Mouse (Mus musculus) left cerebral cortex, adult 9 months (tissue): ENCODE results near the gene Plekhs1.
A peak's percentile ranks its signal among the peaks of the same experiment; 100 is the strongest.

Experiments
- DNase-seq, 2 experiments: peaks; one replicate each; pipeline ENCODE4 v3.0.0; 2022; ENCODE audit warnings: low spot score in 2 of 2

Plekhs1 gene

DNA sequence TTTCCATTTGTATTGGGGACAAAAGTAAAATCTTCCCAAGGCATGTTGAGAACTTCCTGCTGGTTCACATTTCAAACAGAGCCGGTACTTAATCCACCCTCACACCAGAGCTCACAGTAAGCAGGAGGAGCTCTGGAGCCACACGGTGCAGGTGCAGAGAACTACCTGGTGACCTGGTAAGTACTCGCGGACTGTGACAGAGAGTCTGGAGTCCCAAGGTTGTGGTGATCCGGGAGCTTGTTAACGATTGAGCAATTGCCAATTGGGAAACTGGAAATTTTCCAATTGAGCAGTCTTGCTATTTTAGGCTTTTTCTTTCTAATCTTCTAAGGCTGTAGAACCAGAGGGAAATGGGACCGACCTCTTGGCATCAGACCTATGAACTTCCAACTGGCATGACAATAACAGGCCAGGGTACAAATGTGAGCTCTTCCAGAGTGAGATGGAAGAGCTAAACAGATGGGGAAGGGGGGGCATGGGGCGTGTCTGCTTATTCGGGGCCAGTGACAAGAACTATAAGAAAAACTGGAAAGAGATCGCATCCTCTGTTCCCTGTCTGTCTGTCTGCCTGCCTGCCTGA lies at the start of gene Plekhs1:
Gene Plekhs1 (plus strand): TSS at position 119 of the 580 bp plus-strand sequence.
- no peak for DNase-seq

- no peak for DNase-seq
Measured at GRCm38 (mm10) chr19:56418404-56418803, 43.0 kb upstream of the Plekhs1 start.

DNA sequence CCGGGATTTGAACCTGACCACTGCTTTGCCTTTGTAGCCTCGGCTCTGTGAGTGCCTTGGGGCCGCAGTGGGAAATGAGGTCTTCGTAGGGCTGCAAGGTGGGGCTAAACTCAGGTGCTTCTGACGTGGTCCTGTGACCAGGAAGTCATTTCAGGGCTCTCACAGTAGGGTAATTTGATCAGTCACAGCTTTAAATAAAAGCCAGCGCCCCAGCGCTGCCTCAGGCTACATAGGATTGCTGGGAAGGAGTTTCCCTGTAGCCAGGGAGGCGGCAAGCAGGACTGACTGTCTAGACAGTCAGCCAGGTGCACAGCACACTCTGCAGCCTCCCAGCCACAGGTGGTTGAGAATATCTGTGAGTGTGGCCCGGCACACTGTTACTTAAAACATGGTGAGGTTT lies 42.0 kb upstream of the Plekhs1 start:
- DNase-seq, result no peak

DNA sequence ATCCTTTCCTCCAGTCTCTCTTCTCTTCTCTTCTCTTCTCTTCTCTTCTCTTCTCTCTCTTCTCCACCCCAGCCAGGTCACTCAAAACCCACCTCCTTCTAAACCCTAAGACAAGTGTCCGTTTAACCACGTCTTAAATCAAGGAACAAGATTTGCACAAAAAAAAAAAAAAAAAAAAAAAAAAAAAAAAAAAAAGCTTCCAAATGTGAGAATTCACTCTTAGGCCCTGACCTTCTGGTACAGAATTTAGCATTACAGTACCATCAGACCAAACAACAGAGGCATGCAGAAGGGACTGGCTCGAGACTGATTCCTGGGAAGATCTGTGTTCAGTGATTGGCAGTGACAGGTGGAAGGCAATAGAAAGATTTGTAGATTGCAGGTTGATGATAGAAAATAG lies 41.1 kb upstream of the Plekhs1 start:
- DNase-seq, result no peak

DNA sequence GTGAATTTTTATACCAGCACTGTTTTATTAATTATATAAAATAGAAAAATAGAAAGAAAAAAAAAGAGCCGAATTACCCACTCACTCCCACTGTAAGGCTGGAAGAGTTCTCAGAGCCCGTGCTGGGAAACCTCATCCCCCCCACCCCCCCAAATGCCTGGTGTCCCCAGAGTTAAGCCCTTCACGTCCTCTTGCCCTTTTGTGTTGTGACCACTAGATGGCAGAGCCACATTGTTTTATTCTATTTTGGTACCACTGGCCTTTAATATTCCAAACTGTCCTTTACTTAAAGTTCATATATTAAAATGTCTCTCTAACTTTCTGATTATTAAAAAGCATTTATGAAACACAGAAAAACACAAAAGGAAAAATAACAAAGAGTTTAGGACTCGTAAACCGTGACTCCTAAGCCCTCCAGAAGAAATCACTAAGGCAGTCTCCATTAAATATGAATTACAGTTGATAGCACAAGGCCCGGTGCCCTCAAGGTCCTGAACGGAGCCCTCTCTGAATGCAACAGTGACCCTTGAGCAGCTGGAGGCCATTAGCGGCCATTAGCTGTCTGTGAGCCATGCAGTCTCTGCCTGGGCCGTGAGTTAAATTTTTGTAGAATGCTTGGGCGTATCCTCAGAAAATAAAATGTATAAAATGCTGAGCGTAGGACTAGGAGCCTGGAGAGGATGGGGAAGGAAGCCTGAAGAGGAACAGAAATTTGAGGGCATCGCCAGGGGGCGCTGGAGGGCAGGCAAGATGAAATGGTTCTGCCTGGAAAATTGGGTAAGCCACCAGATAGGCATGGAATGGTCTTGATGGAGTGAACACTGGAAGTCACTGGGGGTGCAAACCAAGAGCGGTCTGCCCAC lies 38.7 kb upstream of the Plekhs1 start:
- DNase-seq, result peak; percentile 73 to 97

- DNase-seq, result peak in 1 of 2 experiments; percentile 66
Measured at GRCm38 (mm10) chr19:56423370-56423769, 38.1 kb upstream of the Plekhs1 start.

DNA sequence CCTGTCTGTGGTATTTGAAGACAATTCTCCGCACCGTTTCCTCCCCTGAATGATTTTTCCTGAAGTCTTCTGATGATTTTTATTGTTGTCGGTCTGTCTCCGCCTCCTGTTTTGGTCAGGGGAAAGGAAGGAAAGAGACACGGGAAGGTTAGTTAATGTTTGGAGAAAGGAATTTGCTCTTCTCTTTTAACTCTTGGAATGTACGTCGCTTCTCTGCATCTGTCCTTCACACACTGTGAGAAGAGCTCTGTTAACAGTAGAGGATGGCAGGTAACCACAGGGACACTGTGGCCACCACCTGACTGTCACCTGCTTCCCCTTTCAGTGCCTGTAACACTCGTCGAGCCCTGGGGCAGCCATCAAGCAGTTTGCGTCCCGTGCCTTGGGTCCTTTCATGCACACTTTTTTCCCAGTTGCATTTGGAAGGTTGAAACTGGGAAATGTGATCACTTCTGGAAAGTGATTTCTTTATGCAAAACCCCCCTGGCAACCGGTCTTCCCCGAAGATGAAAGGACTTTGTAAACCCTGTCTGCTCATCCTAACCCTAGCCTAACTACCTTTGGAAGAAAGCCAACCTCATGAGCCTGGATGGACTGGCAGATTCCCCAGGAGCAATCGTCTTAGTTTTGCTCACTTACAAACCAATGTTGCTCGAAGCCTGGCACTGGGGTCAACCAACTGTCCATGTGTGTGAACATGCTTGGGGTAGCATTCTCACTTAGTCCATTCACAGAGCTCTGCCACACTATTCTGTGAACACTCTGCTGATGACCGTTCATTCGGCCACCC lies 36.6 kb upstream of the Plekhs1 start:
- DNase-seq, result no peak

DNA sequence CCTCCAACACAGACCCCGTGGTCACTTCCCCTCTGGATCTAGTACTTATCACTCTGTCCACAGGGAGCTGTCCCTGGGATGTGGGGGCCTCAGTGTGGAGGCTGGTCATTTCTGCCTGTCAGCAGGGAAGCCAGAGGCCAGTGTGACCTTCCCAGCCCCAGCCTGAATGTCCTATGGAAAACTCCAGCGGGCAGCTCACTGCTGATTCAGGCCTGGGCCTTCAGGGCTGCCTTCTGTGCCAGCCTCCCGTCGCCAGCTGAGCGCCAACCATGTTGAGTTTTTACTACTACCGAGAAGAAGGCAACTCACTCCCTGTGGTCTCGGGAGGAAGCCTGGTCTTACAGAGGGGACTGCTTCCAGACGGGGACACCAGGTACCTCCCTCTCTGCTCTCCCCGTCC lies 35.9 kb upstream of the Plekhs1 start:
- DNase-seq, result no peak

GRCm38 (mm10) chr19:56430369-56430768 lies 31.1 kb upstream of the Plekhs1 start:
- DNase-seq, result no peak

- no peak for DNase-seq
Measured at GRCm38 (mm10) chr19:56432706-56433105, 28.7 kb upstream of the Plekhs1 start.

GRCm38 (mm10) chr19:56433581-56433980 lies 27.9 kb upstream of the Plekhs1 start:
- no peak for DNase-seq

DNA sequence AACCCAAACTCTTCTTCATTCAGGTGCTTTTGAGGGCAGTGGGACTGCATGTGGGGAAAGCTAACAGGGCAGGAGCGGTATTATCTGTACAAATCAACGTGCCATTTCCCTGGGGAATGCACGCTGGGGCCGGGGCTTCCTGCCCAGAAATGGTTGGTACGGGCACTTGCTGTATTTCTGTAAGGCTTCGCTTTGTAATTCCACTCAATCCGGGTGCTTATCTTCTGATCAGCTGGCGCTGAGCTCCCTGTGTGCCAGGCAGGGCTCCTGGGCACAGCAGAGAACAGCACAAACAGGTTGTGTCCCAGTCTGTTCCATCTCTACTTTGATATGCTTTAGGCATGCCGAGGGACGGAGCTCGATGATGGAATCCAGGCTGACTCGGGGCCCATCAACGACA lies 25.1 kb upstream of the Plekhs1 start:
- DNase-seq, result no peak

GRCm38 (mm10) chr19:56438357-56439071 lies 22.9 kb upstream of the Plekhs1 start:
- DNase-seq, result no peak

GRCm38 (mm10) chr19:56439072-56439434 lies 22.4 kb upstream of the Plekhs1 start:
- DNase-seq, result no peak

- DNase-seq, result no peak
Measured at GRCm38 (mm10) chr19:56443445-56443844, 18.0 kb upstream of the Plekhs1 start.

DNA sequence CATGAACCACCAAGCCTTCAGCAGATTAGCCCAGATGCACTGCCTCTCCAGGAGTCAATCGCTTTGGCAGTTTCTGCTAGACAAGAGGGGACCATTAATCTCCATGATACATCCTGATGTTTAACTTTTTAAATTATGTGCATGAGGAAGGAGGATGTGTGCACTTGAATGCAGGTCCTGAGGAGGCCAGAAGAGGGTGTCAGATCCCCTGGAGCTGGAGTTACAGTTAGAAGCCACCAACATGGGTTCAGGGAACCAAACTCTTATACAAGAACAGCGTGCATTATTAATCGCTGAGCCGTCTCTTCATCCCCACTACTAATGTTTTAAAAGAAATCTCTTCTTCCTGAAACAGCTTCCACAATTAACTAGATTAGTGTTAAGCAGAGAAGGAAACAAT lies 12.7 kb upstream of the Plekhs1 start:
- DNase-seq, result no peak

DNA sequence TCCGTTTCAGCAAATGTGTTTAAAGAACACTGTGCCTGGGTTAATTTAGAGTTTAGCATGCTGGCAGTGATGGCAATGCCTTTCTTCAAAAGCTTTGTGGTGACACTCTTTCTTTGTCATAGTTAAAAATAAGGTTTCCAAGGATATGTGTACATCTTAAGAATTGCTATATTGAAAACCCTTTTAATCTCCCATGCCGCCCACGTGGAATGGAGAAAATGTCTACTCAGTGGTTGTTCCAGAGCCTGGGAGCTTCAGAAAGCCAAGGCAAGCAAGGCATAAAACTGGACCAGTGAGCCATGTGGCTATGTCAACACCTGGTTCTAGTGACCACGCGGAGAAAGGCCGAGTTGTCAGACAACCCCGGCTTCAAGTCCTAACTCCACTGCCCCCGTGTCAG lies 11.9 kb upstream of the Plekhs1 start:
- peak in 1 of 2 experiments; percentile 59 for DNase-seq

- DNase-seq, result no peak
Measured at GRCm38 (mm10) chr19:56450892-56451291, 10.5 kb upstream of the Plekhs1 start.

DNA sequence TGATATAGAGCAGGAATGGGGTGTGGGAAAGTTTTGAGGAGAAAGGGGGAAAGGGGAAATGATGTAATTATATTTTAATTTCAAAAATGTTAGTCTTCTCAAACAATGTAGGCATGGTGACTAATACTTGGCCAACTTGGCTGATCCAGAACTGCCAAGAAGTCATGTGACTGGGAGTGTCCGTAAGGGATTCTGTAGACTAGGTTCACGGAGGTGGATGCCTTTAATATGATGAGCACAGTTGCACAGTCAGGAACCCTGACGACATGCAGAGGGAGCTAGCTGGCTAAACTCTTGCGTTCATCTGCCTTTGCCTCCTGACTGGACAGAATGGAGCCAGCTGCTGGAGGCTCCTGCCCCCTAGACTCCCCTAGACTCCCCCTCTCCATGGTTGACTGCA lies 9.6 kb upstream of the Plekhs1 start:
- no peak for DNase-seq

- no peak for DNase-seq
Measured at GRCm38 (mm10) chr19:56452421-56452820, 9.0 kb upstream of the Plekhs1 start.

DNA sequence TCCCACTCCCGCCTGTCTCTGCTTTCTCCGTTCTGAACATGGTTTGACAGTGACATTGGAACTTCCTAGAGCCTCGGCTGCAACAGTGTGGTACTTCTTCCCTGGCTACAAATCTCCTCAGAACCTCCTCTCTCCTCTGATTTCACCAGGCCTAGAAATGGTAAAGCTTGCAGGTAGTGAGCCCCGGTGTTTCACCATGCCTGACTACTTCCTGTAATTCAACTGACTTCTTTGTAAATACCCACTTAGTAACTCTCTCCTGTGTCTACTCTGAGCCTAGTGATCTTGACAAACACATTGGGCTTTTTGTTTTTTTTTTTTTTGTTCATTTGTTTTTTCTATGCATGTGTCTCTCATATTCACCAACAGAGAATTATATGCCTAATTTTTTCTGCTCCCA lies 6.6 kb upstream of the Plekhs1 start:
- no peak for DNase-seq

- no peak for DNase-seq
Measured at GRCm38 (mm10) chr19:56455369-56455768, 6.1 kb upstream of the Plekhs1 start.
